Comparison of ENCODE assay signal across 18 mouse cellular contexts in genomic region chr11:5851021-5851736, GRCm38 (mm10). TPM values are rescaled to one million over a fixed set of nuclear protein-coding genes. Genes with fewer than 3 reads are reported as not detected.
DNase-seq lines count a peak whose midpoint lies in the region; ATAC-seq lines count a peak whose summit lies in the region.
"Had no signal": no experiment of that assay in that cellular context is flagged by ENCODE, and none has a peak within 500 bp of the region (broad histone marks: within the 10 kb centered on the region; RNA-seq: fewer than 3 reads in every experiment).

No protein-coding gene starts in this region.

- no peak for DNase-seq in heart, adult 11 months
- peak; percentile 54 for DNase-seq in 3T3-L1 (ENCODE audit: low read depth, low spot score)
- DNase-seq in brain, adult 2 months (ENCODE audit: low read depth, low spot score): peak; percentile 23
- DNase-seq in thymus, adult 18-20 months: peak; percentile 25 to 69
- DNase-seq in hindbrain, embryonic 11.5 days (ENCODE audit: low spot score): no peak
- DNase-seq: cerebellum, postnatal 10 days; kidney, postnatal 25 days had no signal

- peaks cover 6% of the 10 kb centered on the region; the same call in 1 of the 2 replicates for H3K9me3 ChIP-seq in heart, embryonic 14.5 days (ENCODE audit: control insufficient read depth, low read length)
- no peaks in the 10 kb centered on the region for H3K9me3 ChIP-seq in hindbrain, embryonic 11.5 days (ENCODE audit: control insufficient read depth, low read length)
- H3K9me3 ChIP-seq in midbrain, embryonic 15.5 days: no peaks in the 10 kb centered on the region
- H3K9me3 ChIP-seq in midbrain, embryonic 16.5 days (replicated peaks; ENCODE audit: control insufficient read depth, low read length, poor library complexity, severe bottlenecking): no peaks in the 10 kb centered on the region
- H3K9me3 ChIP-seq: forebrain, embryonic 15.5 days; hindbrain, embryonic 15.5 days; liver, embryonic 12.5 days; lung, embryonic 15.5 days; midbrain, embryonic 12.5 days had no signal

- no peaks in the 10 kb centered on the region for H3K27me3 ChIP-seq in heart, embryonic 14.5 days (ENCODE audit: control insufficient read depth, insufficient read depth, low read length)
- no peaks in the 10 kb centered on the region for H3K27me3 ChIP-seq in hindbrain, embryonic 11.5 days (ENCODE audit: control insufficient read depth, insufficient read depth, low read length)
- no peaks in the 10 kb centered on the region for H3K27me3 ChIP-seq in midbrain, embryonic 15.5 days (replicated peaks)
- no peaks in the 10 kb centered on the region for H3K27me3 ChIP-seq in midbrain, embryonic 16.5 days (ENCODE audit: control insufficient read depth, insufficient read depth, low read depth, low read length)
- H3K27me3 ChIP-seq: forebrain, embryonic 15.5 days; hindbrain, embryonic 15.5 days; lung, embryonic 15.5 days; midbrain, embryonic 12.5 days had no signal

- H3K9ac ChIP-seq in heart, embryonic 14.5 days (ENCODE audit: low read length): no peak overlapping the region
- no peak overlapping the region for H3K9ac ChIP-seq in hindbrain, embryonic 11.5 days (ENCODE audit: low read depth, low read length)
- no peak overlapping the region for H3K9ac ChIP-seq in midbrain, embryonic 15.5 days
- H3K9ac ChIP-seq in midbrain, embryonic 16.5 days (ENCODE audit: low read depth, low read length): no peak overlapping the region
- H3K9ac ChIP-seq: forebrain, embryonic 15.5 days; hindbrain, embryonic 15.5 days; liver, embryonic 12.5 days; lung, embryonic 15.5 days; midbrain, embryonic 12.5 days had no signal

- H3K4me3 ChIP-seq in heart, embryonic 14.5 days (ENCODE audit: control insufficient read depth in 1 of 2, insufficient read depth in 1 of 2, low read depth in 1 of 2, low read length in 2 of 2): no peak overlapping the region
- no peak overlapping the region for H3K4me3 ChIP-seq in hindbrain, embryonic 11.5 days (ENCODE audit: low read depth, low read length)
- no peak overlapping the region for H3K4me3 ChIP-seq in midbrain, embryonic 15.5 days
- no peak overlapping the region for H3K4me3 ChIP-seq in midbrain, embryonic 16.5 days (ENCODE audit: low read depth, low read length)
- H3K4me3 ChIP-seq: erythroblast, embryonic 14.5 days; forebrain, embryonic 15.5 days; hindbrain, embryonic 15.5 days; liver, embryonic 12.5 days; lung, embryonic 15.5 days; midbrain, embryonic 12.5 days had no signal

- no peaks in the 10 kb centered on the region for H3K36me3 ChIP-seq in heart, embryonic 14.5 days (ENCODE audit: control insufficient read depth, insufficient read depth, low read length)
- no peaks in the 10 kb centered on the region for H3K36me3 ChIP-seq in hindbrain, embryonic 11.5 days (ENCODE audit: control insufficient read depth, insufficient read depth, low read length)
- no peaks in the 10 kb centered on the region for H3K36me3 ChIP-seq in midbrain, embryonic 15.5 days (replicated peaks)
- no peaks in the 10 kb centered on the region for H3K36me3 ChIP-seq in midbrain, embryonic 16.5 days (ENCODE audit: control insufficient read depth, insufficient read depth, low read length)
- H3K36me3 ChIP-seq: forebrain, embryonic 15.5 days; hindbrain, embryonic 15.5 days; liver, embryonic 12.5 days; lung, embryonic 15.5 days; midbrain, embryonic 12.5 days had no signal

- H3K4me1 ChIP-seq in heart, embryonic 14.5 days (ENCODE audit: control insufficient read depth in 2 of 2, insufficient read depth in 2 of 2, low read length in 2 of 2): peaks cover 36 to 39% of the 10 kb centered on the region in 2 experiments
- no peaks in the 10 kb centered on the region for H3K4me1 ChIP-seq in hindbrain, embryonic 11.5 days (replicated peaks; ENCODE audit: control insufficient read depth, insufficient read depth, low read length)
- no peaks in the 10 kb centered on the region for H3K4me1 ChIP-seq in midbrain, embryonic 15.5 days
- H3K4me1 ChIP-seq in midbrain, embryonic 16.5 days (ENCODE audit: control insufficient read depth, insufficient read depth, low read length): no peaks in the 10 kb centered on the region
- H3K4me1 ChIP-seq: hindbrain, embryonic 15.5 days; midbrain, embryonic 12.5 days had no signal

- 37% methylated on average over 4 of the region's 4 CpGs for WGBS in heart, embryonic 14.5 days
- 55% methylated on average over 4 of the region's 4 CpGs for WGBS in hindbrain, embryonic 11.5 days
- 56% methylated on average over 4 of the region's 4 CpGs for WGBS in midbrain, embryonic 15.5 days
- 59% methylated on average over 4 of the region's 4 CpGs for WGBS in midbrain, embryonic 16.5 days

- H3K4me2 ChIP-seq in heart, embryonic 14.5 days (ENCODE audit: low read length): no peak overlapping the region
- H3K4me2 ChIP-seq in hindbrain, embryonic 11.5 days (replicated peaks; ENCODE audit: low read depth, low read length): no peak overlapping the region
- H3K4me2 ChIP-seq in midbrain, embryonic 15.5 days: no peak overlapping the region
- H3K4me2 ChIP-seq in midbrain, embryonic 16.5 days (ENCODE audit: low read length): no peak overlapping the region
- H3K4me2 ChIP-seq: forebrain, embryonic 15.5 days; hindbrain, embryonic 15.5 days; liver, embryonic 12.5 days; lung, embryonic 15.5 days; midbrain, embryonic 12.5 days had no signal

- peak overlapping the region; percentile 14 to 51; a peak in 3 of 4 replicates for H3K27ac ChIP-seq in heart, embryonic 14.5 days (replicated peaks in 1 of 2; ENCODE audit: control insufficient read depth in 1 of 2, insufficient read depth in 1 of 2, low read depth in 2 of 2, low read length in 2 of 2)
- no peak overlapping the region for H3K27ac ChIP-seq in hindbrain, embryonic 11.5 days (ENCODE audit: low read depth, low read length)
- H3K27ac ChIP-seq in midbrain, embryonic 15.5 days: no peak overlapping the region
- no peak overlapping the region for H3K27ac ChIP-seq in midbrain, embryonic 16.5 days (ENCODE audit: low read length)
- H3K27ac ChIP-seq: forebrain, embryonic 15.5 days; hindbrain, embryonic 15.5 days; liver, embryonic 12.5 days; lung, embryonic 15.5 days; macrophage; midbrain, embryonic 12.5 days had no signal

- ATAC-seq in heart, embryonic 14.5 days (ENCODE audit: insufficient number of reproducible peaks, insufficient read depth, low FRiP score, low read depth): no peak
- no peak for ATAC-seq in hindbrain, embryonic 11.5 days (ENCODE audit: low FRiP score)
- no peak for ATAC-seq in midbrain, embryonic 15.5 days (replicated peaks)
- ATAC-seq in midbrain, embryonic 16.5 days: no peak
- ATAC-seq: forebrain, embryonic 15.5 days; intestine, postnatal 0 days; liver, embryonic 12.5 days had no signal

RNA-seq across cellular contexts. Expression of gene Aebp1, which starts 10.6 kb away (rescaled TPM):
- polyA plus RNA-seq in heart, embryonic 14.5 days (2014; fragmentation: Nextera tagmentation; extraction: Ambion mirVana): 25.0 and 32.8 TPM in 2 replicates
- 19.0 and 20.4 TPM in 2 replicates for polyA plus RNA-seq in hindbrain, embryonic 11.5 days (2014; fragmentation: Nextera tagmentation; extraction: Ambion mirVana)
- polyA plus RNA-seq in midbrain, embryonic 15.5 days (2015; fragmentation: Nextera tagmentation; extraction: Ambion mirVana): 21.9 and 27.7 TPM in 2 replicates
- 15.6 and 16.4 TPM in 2 replicates for polyA plus RNA-seq in midbrain, embryonic 16.5 days (2015; fragmentation: Nextera tagmentation; extraction: Ambion mirVana)

RNA-seq across cellular contexts. Expression of gene Polm, which starts 13.4 kb away (rescaled TPM):
- polyA plus RNA-seq in heart, embryonic 14.5 days (2014; fragmentation: Nextera tagmentation; extraction: Ambion mirVana): 5.6 and 7.0 TPM in 2 replicates
- polyA plus RNA-seq in hindbrain, embryonic 11.5 days (2014; fragmentation: Nextera tagmentation; extraction: Ambion mirVana): 5.6 and 6.9 TPM in 2 replicates
- polyA plus RNA-seq in midbrain, embryonic 15.5 days (2015; fragmentation: Nextera tagmentation; extraction: Ambion mirVana): 8.4 and 8.8 TPM in 2 replicates
- polyA plus RNA-seq in midbrain, embryonic 16.5 days (2015; fragmentation: Nextera tagmentation; extraction: Ambion mirVana): 8.1 and 8.2 TPM in 2 replicates

RNA-seq across cellular contexts. Expression of gene Pold2, which starts 26.9 kb away (rescaled TPM):
- 77.0 and 86.2 TPM in 2 replicates for polyA plus RNA-seq in heart, embryonic 14.5 days (2014; fragmentation: Nextera tagmentation; extraction: Ambion mirVana)
- polyA plus RNA-seq in hindbrain, embryonic 11.5 days (2014; fragmentation: Nextera tagmentation; extraction: Ambion mirVana): 78.4 and 86.3 TPM in 2 replicates
- 51.0 and 59.6 TPM in 2 replicates for polyA plus RNA-seq in midbrain, embryonic 15.5 days (2015; fragmentation: Nextera tagmentation; extraction: Ambion mirVana)
- polyA plus RNA-seq in midbrain, embryonic 16.5 days (2015; fragmentation: Nextera tagmentation; extraction: Ambion mirVana): 54.0 and 57.4 TPM in 2 replicates

RNA-seq across cellular contexts. Expression of gene Myl7, which starts 47.4 kb away (rescaled TPM):
- polyA plus RNA-seq in heart, embryonic 14.5 days (2014; fragmentation: Nextera tagmentation; extraction: Ambion mirVana): 5,314 and 7,420 TPM in 2 replicates
- polyA plus RNA-seq in hindbrain, embryonic 11.5 days (2014; fragmentation: Nextera tagmentation; extraction: Ambion mirVana): 0.31 and 2.4 TPM in 2 replicates
- 1.6 TPM in 1 of 2 replicates, not detected in the other for polyA plus RNA-seq in midbrain, embryonic 15.5 days (2015; fragmentation: Nextera tagmentation; extraction: Ambion mirVana)
- not detected in 2 replicates for polyA plus RNA-seq in midbrain, embryonic 16.5 days (2015; fragmentation: Nextera tagmentation; extraction: Ambion mirVana)
- polyA plus RNA-seq: macrophage had no signal

RNA-seq across cellular contexts. Expression of gene Pgam2, which starts 47.6 kb away (rescaled TPM):
- 1,077 and 1,126 TPM in 2 replicates for polyA plus RNA-seq in heart, embryonic 14.5 days (2014; fragmentation: Nextera tagmentation; extraction: Ambion mirVana)
- 7.9 and 8.5 TPM in 2 replicates for polyA plus RNA-seq in hindbrain, embryonic 11.5 days (2014; fragmentation: Nextera tagmentation; extraction: Ambion mirVana)
- 2.4 and 3.4 TPM in 2 replicates for polyA plus RNA-seq in midbrain, embryonic 15.5 days (2015; fragmentation: Nextera tagmentation; extraction: Ambion mirVana)
- 2.4 and 3.1 TPM in 2 replicates for polyA plus RNA-seq in midbrain, embryonic 16.5 days (2015; fragmentation: Nextera tagmentation; extraction: Ambion mirVana)
- polyA plus RNA-seq: erythroblast, embryonic 14.5 days; macrophage had no signal

Comparison
In these comparisons a context has a peak if more than half of its experiments do, and no peak if none do; other contexts are left out.
1. H3K27ac ChIP-seq: peak in heart, embryonic 14.5 days (2 of 2); none in hindbrain, embryonic 11.5 days (single experiment), midbrain, embryonic 15.5 days (single experiment) and midbrain, embryonic 16.5 days (single experiment).
2. DNase-seq: peak in 3T3-L1 (single experiment), brain, adult 2 months (single experiment) and thymus, adult 18-20 months (2 of 2); none in heart, adult 11 months (single experiment) and hindbrain, embryonic 11.5 days (single experiment).